Mouse (Mus musculus) megakaryocyte, embryonic 14.5 days (primary cell): ENCODE results near the gene Zfp597.

Experiments used
- FLI1 ChIP-seq: IDR thresholded peaks from 2 replicates; pipeline ENCODE4 v1.6.1; 2012; ENCODE audit warnings: low read length, inconsistent platforms, mixed read lengths
- GATA1 ChIP-seq: IDR thresholded peaks from 3 replicates; pipeline ENCODE4 v1.6.1; 2012; ENCODE audit warnings: mixed read lengths, low read length, inconsistent platforms, borderline replicate concordance

GRCm38 (mm10) chr16:3934091-3934490 lies 49.7 kb upstream of the Zfp597 start:
- TF ChIP-seq GATA1, result no peak
- TF ChIP-seq FLI1, result no peak
